Mouse (Mus musculus) c-Kit-positive CD71-negative TER-119-negative erythroid progenitor cells, embryonic 14.5 days (primary cell): ENCODE results near the gene Gm14085.
"Not testable (repeated sequence)": the region's sequence is repeated elsewhere in the genome, so short reads cannot be mapped to it uniquely, and the experiment has no call there.

Source experiments
- DNase-seq: peaks from one replicate; pipeline ENCODE4 v3.0.0-alpha.2; 2013; ENCODE audit warnings: low read depth

Gene Gm14085

GRCm38 (mm10) chr2:122484641-122485040 lies at the start of gene Gm14085:
Gene Gm14085 (plus strand): TSS chr2:122484941.
- no peak for DNase-seq

GRCm38 (mm10) chr2:122438706-122439482 lies 45.8 kb upstream of the Gm14085 start:
- DNase-seq = not testable (repeated sequence)

- DNase-seq = not testable (repeated sequence)
Measured at GRCm38 (mm10) chr2:122440521-122440920, 44.2 kb upstream of the Gm14085 start.

GRCm38 (mm10) chr2:122441000-122441933 lies 43.5 kb upstream of the Gm14085 start:
- DNase-seq = no peak

- DNase-seq = no peak
Measured at GRCm38 (mm10) chr2:122450351-122450750, 34.4 kb upstream of the Gm14085 start.

- DNase-seq = no peak
Measured at GRCm38 (mm10) chr2:122452426-122452825, 32.3 kb upstream of the Gm14085 start.

- no peak for DNase-seq
Measured at GRCm38 (mm10) chr2:122466901-122467300, 17.8 kb upstream of the Gm14085 start.

GRCm38 (mm10) chr2:122467351-122468013 lies 17.3 kb upstream of the Gm14085 start:
- peak; percentile 88 for DNase-seq

- no peak for DNase-seq
Measured at GRCm38 (mm10) chr2:122469221-122469620, 15.5 kb upstream of the Gm14085 start.

- DNase-seq = no peak
Measured at GRCm38 (mm10) chr2:122476585-122476984, 8.2 kb upstream of the Gm14085 start.

- not testable (repeated sequence) for DNase-seq
Measured at GRCm38 (mm10) chr2:122483787-122484186, 954 bp upstream of the Gm14085 start.

GRCm38 (mm10) chr2:122485654-122486053 lies 913 bp downstream of the Gm14085 start:
- not testable (repeated sequence) for DNase-seq

GRCm38 (mm10) chr2:122486122-122486521 lies 1.4 kb downstream of the Gm14085 start:
- DNase-seq = not testable (repeated sequence)

- DNase-seq = no peak
Measured at GRCm38 (mm10) chr2:122486674-122487073, 1.9 kb downstream of the Gm14085 start.

GRCm38 (mm10) chr2:122529696-122530095 lies 45.0 kb downstream of the Gm14085 start:
- not testable (repeated sequence) for DNase-seq

GRCm38 (mm10) chr2:122531290-122531689 lies 46.5 kb downstream of the Gm14085 start:
- no peak for DNase-seq

GRCm38 (mm10) chr2:122531726-122532125 lies 47.0 kb downstream of the Gm14085 start:
- no peak for DNase-seq

- no peak for DNase-seq
Measured at GRCm38 (mm10) chr2:122532136-122532801, 47.5 kb downstream of the Gm14085 start.

- DNase-seq = no peak
Measured at GRCm38 (mm10) chr2:122532802-122533186, 48.1 kb downstream of the Gm14085 start.

- DNase-seq = no peak
Measured at GRCm38 (mm10) chr2:122533378-122533777, 48.6 kb downstream of the Gm14085 start.

- DNase-seq = no peak
Measured at GRCm38 (mm10) chr2:122534671-122535070, 49.9 kb downstream of the Gm14085 start.

- peak; percentile 14 for DNase-seq
Measured at GRCm38 (mm10) chr2:122558317-122558716, 73.6 kb downstream of the Gm14085 start.
